Mouse (Mus musculus) heart, postnatal 25 days (tissue): ENCODE measurements around the gene Kat2b. TPM values are rescaled to one million over a fixed set of nuclear protein-coding genes. Genes with fewer than 3 reads are reported as not detected.
"Not testable (repeated sequence)": the region's sequence is repeated elsewhere in the genome, so short reads cannot be mapped to it uniquely, and the experiment has no call there.

Experiments used
- DNase-seq: peaks from one replicate; pipeline ENCODE4 v3.0.0; 2022; ENCODE audit warnings: low spot score
- intact Hi-C: fragments of 180-260 bp; cut with DNase I; formaldehyde crosslinking; loops from one replicate; pipeline ENCODE4 v1.15.1; 2025
- total RNA-seq, 2 experiments: library from RNA; stranded (reverse); gene quantifications; 2 replicates each; pipeline ENCODE4 v1.2.3; 2021

Kat2b gene
- 10 to 100 TPM; 85.6 TPM for total RNA-seq

- intact Hi-C loops: no loop called here
Observed at GRCm38 (mm10) chr17:53566161-53566918, at the start of gene Kat2b. Kat2b (plus strand) TSS chr17:53566861.

DNA sequence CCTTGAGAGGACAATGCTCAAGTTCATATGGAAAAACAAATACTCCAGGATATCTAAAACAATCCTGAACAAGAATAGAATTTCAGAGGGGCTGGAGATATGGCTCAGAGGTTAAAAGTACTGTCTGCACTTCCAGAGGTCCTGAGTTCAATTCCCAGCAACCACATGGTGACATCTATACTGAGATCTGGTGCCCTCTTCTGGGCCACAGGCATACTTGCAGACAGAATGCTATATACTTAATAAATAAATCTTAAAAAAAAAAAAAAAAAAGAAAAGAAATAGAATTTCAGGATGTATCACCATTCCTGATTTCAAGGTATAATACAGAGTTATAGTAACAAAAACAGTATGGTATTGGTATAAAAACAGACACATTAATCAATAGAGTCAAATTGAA is 47.3 kb upstream of the Kat2b start:
- no peak for DNase-seq
- intact Hi-C loops: no loop called here

More at GRCm38 (mm10) chr17:53566161-53566918, at the start of gene Kat2b:
- peak; percentile 42 for DNase-seq

DNA sequence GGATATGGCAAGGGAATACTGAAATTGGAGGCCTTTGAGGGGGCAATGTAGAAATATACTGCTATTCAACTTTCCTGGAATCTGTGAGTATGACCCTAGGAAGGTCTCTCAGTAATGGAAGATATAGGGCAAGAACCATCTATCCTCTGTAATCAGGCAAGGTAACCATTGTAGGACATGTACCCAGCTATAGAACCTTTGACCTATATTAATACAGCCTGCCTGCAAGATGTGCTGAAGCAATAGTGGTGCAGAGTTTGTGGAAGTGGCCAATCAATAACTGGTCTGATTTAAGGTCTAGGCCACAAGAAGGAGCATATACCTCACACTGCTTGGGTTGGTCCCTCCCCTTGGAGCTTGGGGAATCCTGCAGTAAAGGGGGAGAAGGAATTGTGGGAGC is 46.2 kb upstream of the Kat2b start:
- intact Hi-C loops: no loop called here
- DNase-seq: no peak

- DNase-seq: no peak
- intact Hi-C loops: no loop called here
Observed at GRCm38 (mm10) chr17:53528034-53528433, 38.6 kb upstream of the Kat2b start.

DNA sequence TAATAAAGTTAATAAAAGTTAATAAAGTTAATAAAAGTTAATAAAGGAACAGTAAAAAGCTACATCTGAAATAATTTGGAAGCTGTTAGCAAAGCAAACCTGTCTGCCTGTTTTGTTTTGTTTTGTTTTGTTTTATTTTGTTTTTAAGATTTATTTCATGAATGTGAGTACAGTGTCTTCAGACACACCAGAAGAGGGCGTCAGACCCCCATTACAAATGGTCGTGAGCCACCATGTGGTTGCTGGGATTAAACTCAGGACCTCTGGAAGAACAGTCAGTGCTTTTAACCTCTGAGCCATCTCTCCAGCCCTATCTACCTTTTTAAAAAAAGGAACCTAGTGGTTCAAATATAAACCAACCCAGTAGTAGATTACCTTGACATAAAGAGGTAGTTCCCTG is 35.5 kb upstream of the Kat2b start:
- intact Hi-C loops: no loop called here
- no peak for DNase-seq

- intact Hi-C loops: no loop called here
- DNase-seq: no peak
Observed at GRCm38 (mm10) chr17:53532425-53532824, 34.2 kb upstream of the Kat2b start.

DNA sequence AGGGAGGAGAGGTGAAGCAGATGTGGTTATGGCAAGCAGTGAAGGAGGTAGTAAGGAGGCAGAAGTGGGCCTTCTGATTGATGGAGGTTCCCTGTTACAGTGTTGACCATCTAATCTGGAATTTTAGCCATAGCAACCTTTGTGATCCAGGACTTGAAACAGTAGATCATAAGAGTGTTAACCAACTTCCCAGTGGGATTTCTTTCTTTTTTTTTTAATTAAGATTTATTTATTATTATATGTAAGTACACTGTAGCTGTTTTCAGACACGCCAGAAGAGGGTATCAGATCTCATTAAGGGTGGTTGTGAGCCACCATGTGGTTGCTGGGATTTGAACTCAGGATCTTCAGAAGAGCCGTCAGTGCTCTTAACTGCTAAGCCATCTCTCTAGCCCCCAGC is 27.3 kb upstream of the Kat2b start, which contains the start of gene Pp2d1:
Gene Pp2d1 (minus strand): TSS at position 101 of the 400 bp plus-strand sequence.
- intact Hi-C loops, DNase-seq: not testable (repeated sequence)

- intact Hi-C loops: no loop called here
- no peak for DNase-seq
Observed at GRCm38 (mm10) chr17:53542536-53542935, 24.1 kb upstream of the Kat2b start.

DNA sequence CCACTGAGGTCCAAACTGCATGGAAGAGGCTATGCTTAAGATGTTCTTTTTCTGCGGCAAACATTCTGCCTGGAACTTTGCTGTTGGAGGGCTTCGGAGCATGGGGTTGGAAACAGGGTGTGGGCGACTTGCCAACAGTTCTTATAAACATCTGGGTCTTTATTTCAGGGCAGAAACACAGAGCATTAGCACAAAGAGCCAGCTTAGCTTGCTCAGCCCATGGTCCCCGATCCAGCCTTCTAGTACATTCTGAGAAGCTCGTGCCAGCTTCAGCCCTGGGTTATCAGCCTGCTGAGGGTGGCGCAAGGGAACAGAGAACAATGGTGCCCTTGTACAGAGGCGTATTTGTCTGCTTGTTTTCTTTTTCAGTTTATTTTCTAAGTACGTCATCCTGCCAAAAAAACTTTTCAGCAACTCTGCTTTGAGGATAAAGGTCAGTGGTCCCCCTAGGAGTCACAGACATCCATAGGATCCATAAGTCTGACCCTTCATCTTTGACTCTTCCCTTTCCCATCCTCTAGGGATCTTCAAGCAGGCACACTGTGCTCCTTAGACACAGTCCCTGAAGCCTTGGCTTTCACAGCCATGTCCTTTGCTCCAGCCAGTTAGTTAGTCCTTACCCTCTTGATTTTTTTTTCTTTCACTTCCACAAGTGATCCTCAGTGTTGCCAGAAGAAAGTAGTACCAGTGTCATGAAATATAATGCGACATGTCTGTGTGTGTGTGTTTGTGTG is 22.9 kb upstream of the Kat2b start:
- intact Hi-C loops: no loop called here
- peak; percentile 19 for DNase-seq

- intact Hi-C loops: no loop called here
- no peak for DNase-seq
Observed at GRCm38 (mm10) chr17:53551306-53552299, 15.1 kb upstream of the Kat2b start.

GRCm38 (mm10) chr17:53554088-53554487 is 12.6 kb upstream of the Kat2b start:
- intact Hi-C loops: no loop called here
- no peak for DNase-seq

DNA sequence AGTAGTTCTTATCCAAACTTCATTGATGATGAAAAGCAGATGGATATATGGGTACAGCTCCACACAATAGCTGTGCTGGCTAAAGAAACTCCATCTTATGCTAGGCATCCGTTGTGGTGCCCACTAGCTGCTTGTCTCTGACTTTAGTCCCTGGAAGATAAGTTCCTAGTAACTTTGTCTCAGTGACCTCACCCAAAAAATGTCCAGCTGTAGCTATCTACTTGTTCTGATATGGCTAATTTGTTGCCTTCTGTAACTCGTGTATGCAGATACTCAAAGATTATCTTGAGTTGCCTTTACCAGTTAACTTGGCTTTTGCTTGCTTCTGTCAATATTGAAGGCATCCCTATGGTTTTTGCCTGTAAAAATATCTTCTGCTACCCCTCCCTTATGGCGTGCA is 11.8 kb upstream of the Kat2b start:
- intact Hi-C loops: no loop called here
- DNase-seq: no peak

- no peak for DNase-seq
Observed at GRCm38 (mm10) chr17:53557443-53557842, 9.2 kb upstream of the Kat2b start.

GRCm38 (mm10) chr17:53559646-53560045 is 7.0 kb upstream of the Kat2b start:
- DNase-seq: no peak
- intact Hi-C loops: loop anchor here (5.0 kb wide), 2 partner anchors 38 to 47 kb away; no protein-coding TSS in a partner anchor

More at GRCm38 (mm10) chr17:53557443-53557842, 9.2 kb upstream of the Kat2b start:
- intact Hi-C loops: no loop called here

DNA sequence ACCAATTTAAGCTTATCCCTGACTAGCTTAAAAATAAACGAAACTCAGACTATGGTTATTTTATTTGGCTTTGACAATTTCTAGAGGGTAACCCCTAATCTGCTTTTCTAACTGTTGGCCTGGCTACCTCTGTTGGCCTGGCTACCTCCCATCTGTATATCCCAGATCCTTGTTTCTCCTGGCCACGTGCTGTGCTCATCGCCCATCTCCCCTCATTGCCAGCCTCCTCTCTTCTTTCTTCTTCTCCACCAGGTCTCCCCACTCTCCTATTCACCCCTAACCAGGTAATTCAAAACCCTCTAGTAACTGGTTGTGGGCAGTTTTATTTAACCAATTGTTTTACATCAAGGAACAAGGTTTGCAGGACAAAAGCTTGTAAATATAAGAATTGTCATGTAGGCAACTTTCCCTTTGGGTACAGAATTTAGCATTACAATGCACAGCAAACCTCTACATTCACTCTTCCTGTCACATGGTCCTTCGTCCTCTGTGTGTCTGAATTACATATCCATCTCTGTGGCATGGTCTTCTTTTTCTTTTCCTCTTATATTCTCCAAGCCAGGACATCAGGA is 5.1 kb upstream of the Kat2b start:
- intact Hi-C loops: loop anchor here (5.0 kb wide), 2 partner anchors 36 to 49 kb away; no protein-coding TSS in a partner anchor
- DNase-seq: no peak

DNA sequence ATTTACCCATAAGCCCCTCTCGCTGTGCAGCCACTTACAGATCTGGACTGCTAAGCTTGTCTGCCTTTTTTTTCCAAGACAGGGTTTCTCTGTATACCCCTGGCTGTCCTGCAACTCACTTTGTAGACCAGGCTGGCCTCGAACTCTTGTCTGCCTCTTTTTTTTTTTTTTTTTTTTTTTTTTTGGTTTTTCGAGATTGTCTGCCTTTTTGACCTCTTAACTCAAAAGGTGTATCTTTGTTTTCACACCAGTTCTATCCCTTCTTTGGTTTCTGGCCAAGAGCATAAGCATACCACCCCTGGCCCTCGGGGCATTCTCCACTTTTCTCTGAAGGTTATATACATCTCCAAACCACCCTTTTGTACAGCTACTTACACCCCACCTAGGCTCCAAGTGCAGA is 1.8 kb upstream of the Kat2b start:
- no peak for DNase-seq
- intact Hi-C loops: loop anchor here (5.0 kb wide), 2 partner anchors 32 to 53 kb away; no protein-coding TSS in a partner anchor

DNA sequence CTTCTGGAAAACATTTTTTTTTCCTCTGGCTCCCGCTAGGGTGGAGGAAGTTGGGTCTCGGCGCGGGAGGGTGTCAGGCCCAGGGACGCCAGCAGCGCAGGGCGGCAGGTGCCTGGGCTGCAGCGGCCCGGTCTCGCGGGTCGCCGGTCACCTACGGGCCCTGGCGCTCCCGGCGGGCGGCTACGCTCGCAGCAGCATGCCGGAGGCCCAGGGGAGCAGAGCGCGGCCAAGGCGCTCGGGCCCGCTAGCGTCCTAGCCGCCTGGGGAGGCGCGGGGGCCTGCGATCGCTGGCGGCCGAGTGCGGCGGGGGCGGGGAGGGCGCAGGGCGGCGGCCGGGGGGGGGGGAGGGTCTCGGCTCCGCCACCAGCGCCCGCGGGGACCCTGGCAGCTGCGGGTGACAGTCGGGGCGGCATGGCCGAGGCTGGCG is 271 bp downstream of the Kat2b start:
- intact Hi-C loops: no loop called here

GRCm38 (mm10) chr17:53567346-53568101 is 863 bp downstream of the Kat2b start:
- DNase-seq: peak; percentile 42
- intact Hi-C loops: loop anchor here (2.0 kb wide), 3 partner anchors 19 to 121 kb away; partner anchors contain the start of genes Rab5a and Sgo1

More for the DNA sequence above, 271 bp downstream of the Kat2b start:
- DNase-seq: peak; percentile 65
